Comparison of ENCODE assay signal across 8 mouse cellular contexts in the genomic region with DNA sequence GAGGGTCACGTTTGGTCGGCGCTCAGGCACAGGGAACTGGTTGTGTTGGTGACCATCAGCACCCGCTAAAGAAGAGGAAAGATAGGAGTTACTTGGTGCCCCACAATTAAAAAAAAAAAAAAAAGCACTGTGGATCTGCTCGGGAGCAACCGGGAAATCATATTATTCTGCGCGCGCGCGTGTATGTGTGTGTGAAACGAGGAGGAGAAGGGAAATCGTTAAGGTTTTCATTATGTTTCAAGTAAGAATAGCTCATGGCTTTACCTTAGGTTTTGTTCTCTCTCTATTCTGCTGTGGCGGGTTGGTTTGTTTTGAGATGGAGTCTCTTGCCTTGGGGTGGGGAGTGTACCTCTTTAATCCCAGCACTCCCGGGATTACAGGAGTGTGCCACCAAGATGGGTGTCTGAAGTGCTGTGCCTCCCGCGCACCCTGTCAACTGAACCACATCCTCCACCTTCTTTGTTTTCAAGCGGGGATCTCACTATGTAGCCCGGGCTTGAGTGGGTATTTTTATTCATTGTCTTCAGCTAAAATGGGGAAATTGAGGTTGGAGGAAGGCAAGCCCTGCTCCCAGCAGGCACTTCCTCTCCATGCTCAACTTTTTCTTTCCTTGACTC. TPM values are rescaled to one million over a fixed set of nuclear protein-coding genes. Genes with fewer than 3 reads are reported as not detected.
DNase-seq lines count a peak whose midpoint lies in the region; ATAC-seq lines count a peak whose summit lies in the region.

No protein-coding gene starts in this region.

- WGBS in kidney, embryonic 15.5 days, result 3% methylated on average over 19 of the region's 19 CpGs

- H3K4me3 ChIP-seq in kidney, embryonic 15.5 days (replicated peaks), result peak overlapping the region; percentile 81

- peaks cover 28% of the 10 kb centered on the region for H3K4me1 ChIP-seq in kidney, embryonic 15.5 days

- H3K36me3 ChIP-seq in kidney, embryonic 15.5 days, result peaks cover 18% of the 10 kb centered on the region

- no peak for DNase-seq in kidney, postnatal 14 days
- peak; percentile 7 for DNase-seq in adipocyte (ENCODE audit: low spot score)
- DNase-seq in yolk sac, embryonic 10.5 days (ENCODE audit: low spot score), result no peak
- no peak for DNase-seq in ovary, postnatal 36 days (ENCODE audit: low spot score)
- DNase-seq in left cerebral cortex, postnatal 10 days (ENCODE audit: extremely low spot score in 1 of 2, low spot score in 2 of 2), result no peak

- peak overlapping the region; percentile 95 for H3K4me2 ChIP-seq in kidney, embryonic 15.5 days

- H3K9me3 ChIP-seq in kidney, embryonic 15.5 days (replicated peaks), result no peaks in the 10 kb centered on the region

- intact Hi-C loops in left cerebral cortex, postnatal 10 days (cut with DNase I), result no loop called here

- peak overlapping the region; percentile 69 for H3K9ac ChIP-seq in kidney, embryonic 15.5 days

- H3K27me3 ChIP-seq in kidney, embryonic 15.5 days, result no peaks in the 10 kb centered on the region

- ATAC-seq in kidney, embryonic 15.5 days (replicated peaks; ENCODE audit: low FRiP score), result no peak
- ATAC-seq in granulocyte monocyte progenitor cell, adult 5-6 weeks (replicated peaks; ENCODE audit: poor library complexity, severe bottlenecking), result peak; percentile 25
- ATAC-seq in megakaryocyte, adult 5-6 weeks (ENCODE audit: poor library complexity, severe bottlenecking), result peak; percentile 16; the same call in 1 of the 2 replicates

- H3K27ac ChIP-seq in kidney, embryonic 15.5 days, result peak overlapping the region; percentile 82

RNA-seq across cellular contexts. Expression of gene Ipo13, which starts 0.8 kb away (rescaled TPM):
- 39.8 and 47.3 TPM in 2 replicates for polyA plus RNA-seq in kidney, embryonic 15.5 days (2015; fragmentation: Nextera tagmentation; extraction: Ambion mirVana)
- total RNA-seq in granulocyte monocyte progenitor cell, adult 5-6 weeks (2014; fragmentation: Nextera tagmentation), result 30.4 and 38.6 TPM in 2 replicates
- total RNA-seq in granulocyte monocyte progenitor cell, adult 5-6 weeks (2017), result 7.2 and 10.0 TPM in 2 replicates
- 15.5 and 17.0 TPM in 2 replicates for total RNA-seq in megakaryocyte, adult 5-6 weeks (2015)
- total RNA-seq in megakaryocyte, adult 5-6 weeks (2017), result 8.7 and 11.2 TPM in 2 replicates
- total RNA-seq in left cerebral cortex, postnatal 10 days (2021), result 100 to 1,000 TPM; 115 to 121 TPM

RNA-seq across cellular contexts. Expression of gene Artn, which starts 14.0 kb away (rescaled TPM):
- polyA plus RNA-seq in kidney, embryonic 15.5 days (2015; fragmentation: Nextera tagmentation; extraction: Ambion mirVana), result 2.7 and 5.0 TPM in 2 replicates
- not detected in 2 replicates for total RNA-seq in granulocyte monocyte progenitor cell, adult 5-6 weeks (2014; fragmentation: Nextera tagmentation)
- not detected in 2 replicates for total RNA-seq in granulocyte monocyte progenitor cell, adult 5-6 weeks (2017)
- not detected in 2 replicates for total RNA-seq in megakaryocyte, adult 5-6 weeks (2015)
- total RNA-seq in megakaryocyte, adult 5-6 weeks (2017), result not detected in 2 replicates
- 1 to 10 TPM; 2.0 to 2.1 TPM for total RNA-seq in left cerebral cortex, postnatal 10 days (2021)

RNA-seq across cellular contexts. Expression of gene Dph2, which starts 23.8 kb away (rescaled TPM):
- 21.2 and 22.2 TPM in 2 replicates for polyA plus RNA-seq in kidney, embryonic 15.5 days (2015; fragmentation: Nextera tagmentation; extraction: Ambion mirVana)
- 13.3 and 15.6 TPM in 2 replicates for total RNA-seq in granulocyte monocyte progenitor cell, adult 5-6 weeks (2014; fragmentation: Nextera tagmentation)
- 8.9 and 9.6 TPM in 2 replicates for total RNA-seq in granulocyte monocyte progenitor cell, adult 5-6 weeks (2017)
- 5.2 and 6.5 TPM in 2 replicates for total RNA-seq in megakaryocyte, adult 5-6 weeks (2015)
- 4.1 and 4.3 TPM in 2 replicates for total RNA-seq in megakaryocyte, adult 5-6 weeks (2017)
- 10 to 100 TPM in 1 of 2 experiments, 1 to 10 TPM in 1; 8.0 to 10.1 TPM for total RNA-seq in left cerebral cortex, postnatal 10 days (2021)

RNA-seq across cellular contexts. Expression of gene Atp6v0b, which starts 28.5 kb away (rescaled TPM):
- polyA plus RNA-seq in kidney, embryonic 15.5 days (2015; fragmentation: Nextera tagmentation; extraction: Ambion mirVana), result 212 and 221 TPM in 2 replicates
- total RNA-seq in granulocyte monocyte progenitor cell, adult 5-6 weeks (2014; fragmentation: Nextera tagmentation), result 253 and 300 TPM in 2 replicates
- 97.8 and 111 TPM in 2 replicates for total RNA-seq in granulocyte monocyte progenitor cell, adult 5-6 weeks (2017)
- total RNA-seq in megakaryocyte, adult 5-6 weeks (2015), result 482 and 584 TPM in 2 replicates
- 229 and 245 TPM in 2 replicates for total RNA-seq in megakaryocyte, adult 5-6 weeks (2017)
- total RNA-seq in left cerebral cortex, postnatal 10 days (2021), result 100 to 1,000 TPM; 464 to 465 TPM

RNA-seq across cellular contexts. Expression of gene B4galt2, which starts 32.3 kb away (rescaled TPM):
- 17.7 and 19.8 TPM in 2 replicates for polyA plus RNA-seq in kidney, embryonic 15.5 days (2015; fragmentation: Nextera tagmentation; extraction: Ambion mirVana)
- total RNA-seq in granulocyte monocyte progenitor cell, adult 5-6 weeks (2014; fragmentation: Nextera tagmentation), result 0.73 TPM in 1 of 2 replicates, not detected in the other
- total RNA-seq in granulocyte monocyte progenitor cell, adult 5-6 weeks (2017), result 0.04 TPM in 1 of 2 replicates, not detected in the other
- total RNA-seq in megakaryocyte, adult 5-6 weeks (2015), result not detected in 2 replicates
- 0.61 TPM in 1 of 2 replicates, not detected in the other for total RNA-seq in megakaryocyte, adult 5-6 weeks (2017)
- 100 to 1,000 TPM; 165 to 170 TPM for total RNA-seq in left cerebral cortex, postnatal 10 days (2021)
